Mouse (Mus musculus) mouse embryonic stem cell (cell line): Measurements from ENCODE around the gene Spg11.

ENCODE experiments used
- in situ Hi-C, 2 experiments: fragments of 300-500 bp; cut with MboI; formaldehyde crosslinking; loops; 1 replicate in 1 of 2; 3 replicates in 1 of 2; pipeline ENCODE4 v1.14.3; 2019 to 2020; ENCODE audit warnings: low sequenced_read_pairs in 2 of 2, low pct_unique_long_range_greater_than_20kb in 1 of 2, mixed read lengths in 1 of 2; ENCODE audit not compliant: unreplicated experiment in 1 of 2

Gene Spg11

DNA sequence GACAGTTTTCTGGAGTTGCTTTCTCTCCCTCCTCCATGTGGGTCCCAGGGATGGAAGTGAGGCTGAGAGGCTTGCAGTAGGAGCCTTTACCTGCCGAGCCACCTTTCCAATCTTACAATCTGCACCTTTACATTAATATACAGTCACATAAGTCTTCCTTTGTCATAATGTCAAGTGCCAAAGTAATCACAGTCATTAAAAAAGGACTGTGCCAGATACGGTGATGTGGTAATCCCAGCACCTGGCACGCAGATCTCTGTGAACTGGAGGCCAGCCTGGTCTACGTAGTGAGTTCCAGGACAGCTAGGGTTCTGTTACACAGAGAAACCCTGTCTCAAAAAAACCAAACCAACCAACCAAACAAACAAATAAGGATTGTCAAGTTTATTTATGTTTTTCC, 24.3 kb downstream of the Spg11 start:
- in situ Hi-C loops, result no loop called here

DNA sequence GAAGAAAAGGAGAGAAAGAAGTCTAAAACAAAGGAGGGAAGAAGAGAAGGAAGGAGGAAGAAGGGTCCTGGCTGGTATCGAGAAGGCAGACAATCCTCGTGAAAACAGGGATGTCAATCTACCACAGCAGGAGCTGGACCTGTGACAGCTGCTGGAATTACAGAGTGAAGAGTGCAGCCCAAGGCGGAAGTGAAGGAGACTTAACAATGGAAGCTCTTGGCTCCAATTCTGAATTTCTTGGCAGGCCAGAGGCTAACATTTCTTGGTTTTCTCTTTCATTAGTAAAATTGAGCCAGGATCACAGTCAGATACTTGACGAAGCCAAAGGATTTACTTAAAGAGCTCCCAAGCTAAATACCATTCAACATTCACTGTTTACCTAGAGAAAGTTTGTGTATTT, 31.7 kb downstream of the Spg11 start:
- in situ Hi-C loops, result no loop called here

DNA sequence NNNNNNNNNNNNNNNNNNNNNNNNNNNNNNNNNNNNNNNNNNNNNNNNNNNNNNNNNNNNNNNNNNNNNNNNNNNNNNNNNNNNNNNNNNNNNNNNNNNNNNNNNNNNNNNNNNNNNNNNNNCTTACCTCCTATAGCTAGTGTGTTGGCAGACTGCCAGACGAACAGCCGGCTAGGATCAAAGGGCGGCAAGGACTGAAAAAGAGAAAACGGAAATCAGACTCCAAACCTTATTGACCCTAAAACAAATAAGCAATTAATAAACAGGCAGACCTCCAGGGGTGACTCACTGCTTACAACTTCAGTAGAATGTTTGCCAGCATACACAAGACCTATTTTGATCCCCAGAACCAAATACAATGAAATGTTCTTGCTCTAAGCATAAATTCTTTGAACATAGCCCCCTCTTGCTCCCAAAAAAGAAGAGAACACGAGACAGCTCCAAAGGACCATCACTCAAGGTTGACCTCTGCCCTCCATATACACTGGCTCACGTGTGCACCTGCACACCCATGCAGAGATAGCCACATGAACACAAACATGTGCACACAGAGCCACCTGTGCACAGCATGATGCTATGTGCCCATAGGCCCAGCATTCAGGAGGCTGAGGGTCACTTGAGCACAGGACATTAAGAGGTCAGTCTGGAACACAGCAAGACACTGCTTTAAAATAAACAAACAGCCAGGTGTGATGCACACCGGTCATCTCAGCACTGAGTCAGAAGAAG, 36.3 kb downstream of the Spg11 start:
- in situ Hi-C loops, result no loop called here

DNA sequence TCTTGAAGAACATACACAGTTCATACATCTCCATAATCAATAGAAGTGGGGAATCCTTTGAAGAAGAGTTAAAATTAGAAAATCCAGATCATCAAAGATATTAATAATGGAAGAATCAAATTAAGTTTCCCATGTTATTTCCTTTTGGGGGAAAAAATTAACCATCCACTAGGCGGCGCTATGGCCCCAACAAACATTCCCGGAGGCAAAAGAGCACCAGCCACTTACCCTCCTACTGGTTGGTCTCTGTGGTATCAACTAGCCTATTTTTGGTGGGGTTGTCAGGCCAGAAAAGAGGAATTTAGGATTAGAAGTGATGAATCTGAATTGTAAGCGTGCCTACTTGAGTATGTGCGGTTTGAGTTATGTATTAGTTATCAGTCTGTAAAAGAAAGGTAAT, 48.3 kb downstream of the Spg11 start:
- in situ Hi-C loops, result loop anchor here in 1 of 2 experiments (10.0 kb wide), 2 partner anchors 95 to 235 kb away; partner anchors contain the start of gene Trim69

DNA sequence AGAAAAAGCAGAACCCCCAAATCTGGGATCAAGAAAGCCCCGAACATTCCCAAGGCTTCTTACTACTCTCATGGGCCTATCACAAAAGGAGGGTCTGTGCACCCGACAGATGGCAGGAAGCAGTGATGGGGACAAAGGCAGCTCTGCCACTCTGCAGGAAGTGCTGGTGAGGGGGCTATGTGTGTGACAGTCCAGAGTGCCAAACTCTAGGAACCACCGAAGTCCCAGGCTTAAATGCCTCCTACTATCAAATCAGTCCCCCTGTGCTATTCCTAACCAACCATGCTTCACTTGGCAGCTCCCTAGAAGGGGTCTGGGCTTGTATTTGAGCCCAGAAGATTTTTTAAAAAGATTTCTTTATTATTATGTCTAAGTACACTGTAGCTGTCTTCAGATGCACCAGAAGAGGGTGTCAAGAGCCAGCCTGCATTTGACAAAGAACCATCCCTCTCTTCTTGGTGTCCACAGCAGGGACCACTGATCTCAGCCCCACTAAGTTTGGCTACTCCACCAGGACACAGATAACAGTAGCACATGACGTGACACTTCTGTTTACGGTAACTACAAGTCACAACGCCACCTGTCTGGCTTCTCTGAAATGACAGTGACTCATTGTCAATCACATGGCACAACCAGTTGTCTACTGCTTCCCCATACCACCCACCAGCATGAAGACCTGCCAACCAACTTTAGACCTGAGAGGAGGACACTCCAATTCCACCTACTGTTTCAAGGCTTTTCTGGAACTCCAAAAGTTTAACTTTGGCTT, 48.9 kb downstream of the Spg11 start:
- in situ Hi-C loops, result loop anchor here in 1 of 2 experiments (10.0 kb wide), 1 partner anchor 235 kb away; no protein-coding TSS in a partner anchor

DNA sequence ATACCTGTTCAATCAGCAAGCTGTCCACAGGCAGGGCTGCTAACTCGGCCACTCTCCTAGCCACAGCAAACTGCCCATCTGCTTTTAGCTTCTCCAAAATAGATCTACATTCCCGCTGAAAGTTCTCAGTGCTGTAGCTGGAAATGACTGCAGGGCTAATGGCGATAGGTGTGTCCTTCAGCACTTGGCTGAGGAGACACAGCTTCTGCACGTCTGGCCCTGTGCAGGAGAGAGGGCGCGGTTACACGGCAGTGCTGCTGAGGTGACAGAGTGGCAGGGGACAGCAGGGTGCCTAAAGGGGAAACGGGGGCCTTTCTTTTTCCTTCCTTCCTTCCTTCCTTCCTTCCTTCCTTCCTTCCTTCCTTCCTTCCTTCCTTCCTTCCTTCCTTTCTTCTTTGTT, 51.9 kb downstream of the Spg11 start:
- in situ Hi-C loops, result loop anchor here in 1 of 2 experiments (10.0 kb wide), 1 partner anchor 239 kb away; no protein-coding TSS in a partner anchor

DNA sequence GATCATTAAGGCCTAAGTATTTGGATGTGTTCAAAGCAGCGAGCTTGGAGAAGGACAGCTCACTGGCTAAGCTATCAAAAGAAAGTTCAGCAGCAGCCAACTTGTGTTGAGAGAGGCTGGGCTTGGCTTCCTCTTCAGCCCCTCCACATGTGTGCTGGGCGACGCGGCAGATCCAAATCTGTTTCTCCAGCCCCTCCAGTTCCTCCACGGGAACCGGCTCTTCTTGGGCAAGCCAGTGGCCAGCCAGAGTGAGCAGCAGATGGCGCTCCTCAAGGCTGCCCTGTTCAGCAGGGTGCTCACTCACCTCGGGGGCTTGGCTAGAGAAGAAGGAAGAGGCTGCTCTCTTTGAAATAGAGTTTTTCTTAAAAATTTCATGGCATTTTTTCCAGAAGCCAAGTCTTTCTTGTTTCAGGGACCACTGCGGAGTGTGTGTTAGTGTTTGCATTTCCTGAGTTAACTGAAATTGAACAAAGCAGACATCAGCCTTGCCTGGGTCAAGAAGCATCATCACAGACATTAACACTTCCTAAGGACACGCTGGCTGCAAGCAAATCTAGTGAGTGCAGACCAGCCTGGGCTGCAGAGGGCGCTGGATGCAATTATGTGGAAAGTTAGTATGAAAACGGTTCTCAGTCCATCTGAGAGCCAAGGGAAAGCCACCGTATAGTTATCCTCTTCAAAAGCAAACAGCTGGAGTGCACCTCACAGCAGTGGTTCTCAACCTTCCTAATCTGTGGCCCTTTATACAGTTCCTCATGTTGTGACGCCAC, 52.8 kb downstream of the Spg11 start:
- in situ Hi-C loops, result loop anchor here in 1 of 2 experiments (10.0 kb wide), 1 partner anchor 239 kb away; no protein-coding TSS in a partner anchor

DNA sequence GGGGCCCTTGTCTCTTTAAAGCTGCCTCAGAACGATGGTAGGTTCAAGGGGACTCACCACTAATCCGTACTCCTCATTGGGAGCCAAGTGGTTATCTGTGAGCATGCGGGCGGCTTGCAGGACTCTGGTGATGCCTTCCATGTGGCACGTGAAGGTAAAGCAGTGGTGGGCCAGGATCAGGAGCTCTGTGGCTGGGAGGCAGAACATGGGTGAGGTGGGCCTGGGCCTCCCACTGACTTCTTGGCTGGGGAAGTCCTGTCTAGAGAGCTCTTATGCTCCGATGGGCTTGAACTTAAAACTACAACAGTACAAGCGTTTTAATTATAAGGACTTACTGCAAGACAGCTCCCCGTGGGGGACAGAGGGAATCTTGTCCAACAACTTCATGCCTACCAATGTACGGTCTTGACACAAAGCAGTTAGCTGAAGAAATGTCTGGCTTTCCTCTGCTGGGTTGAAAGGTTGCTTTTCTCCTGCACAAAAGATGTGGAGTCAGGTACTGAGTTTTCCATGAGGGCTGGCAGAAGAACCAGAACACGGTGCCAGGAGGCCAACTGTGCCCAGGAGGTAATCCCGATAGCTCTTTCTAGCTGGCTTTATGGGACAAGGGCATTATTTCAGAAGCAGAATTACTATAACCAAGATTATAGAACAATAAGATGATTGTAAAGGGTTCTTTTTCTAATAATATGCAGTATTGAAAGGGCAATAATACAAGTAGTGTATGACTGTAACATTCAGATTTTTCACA, 58.6 kb downstream of the Spg11 start:
- in situ Hi-C loops, result loop anchor here in 1 of 2 experiments (10.0 kb wide), 1 partner anchor 245 kb away; no protein-coding TSS in a partner anchor

DNA sequence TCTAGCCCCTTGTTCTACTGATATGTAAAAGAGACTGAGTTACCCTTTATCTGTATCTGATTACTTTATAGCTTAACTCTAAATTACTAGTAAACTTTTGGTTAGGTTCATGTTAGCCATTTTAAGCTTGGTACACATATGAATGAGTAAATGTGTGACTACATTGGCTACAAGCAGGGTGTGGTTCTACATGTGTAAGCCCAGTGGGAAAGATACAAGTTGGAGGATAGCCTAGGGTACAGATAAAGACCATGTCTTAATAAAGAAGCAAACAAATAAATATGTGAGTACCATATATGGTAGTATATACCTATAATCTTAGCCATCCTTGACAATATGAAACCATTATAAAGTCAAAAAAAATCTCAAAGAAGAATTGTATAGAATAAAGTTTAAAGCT, 74.3 kb downstream of the Spg11 start:
- in situ Hi-C loops, result no loop called here

DNA sequence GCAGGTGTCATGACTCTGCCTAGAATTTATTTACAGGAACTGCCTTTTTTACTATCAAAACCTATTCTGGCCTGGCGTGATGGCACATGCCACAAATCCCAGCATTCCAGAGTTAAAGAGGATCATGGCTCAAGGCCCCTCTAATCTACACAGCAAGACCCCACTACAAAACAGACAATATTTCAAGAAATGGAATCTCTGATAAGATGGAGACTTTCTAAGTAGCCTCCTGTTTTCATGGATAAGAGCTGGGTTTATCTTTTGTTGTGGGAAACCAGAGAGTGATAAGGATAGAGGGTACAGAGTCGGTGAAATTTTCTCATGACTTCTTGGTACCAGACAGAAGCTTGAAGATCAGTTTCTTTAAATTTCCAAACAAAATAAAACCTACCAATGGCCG, 82.1 kb downstream of the Spg11 start:
- in situ Hi-C loops, result no loop called here

DNA sequence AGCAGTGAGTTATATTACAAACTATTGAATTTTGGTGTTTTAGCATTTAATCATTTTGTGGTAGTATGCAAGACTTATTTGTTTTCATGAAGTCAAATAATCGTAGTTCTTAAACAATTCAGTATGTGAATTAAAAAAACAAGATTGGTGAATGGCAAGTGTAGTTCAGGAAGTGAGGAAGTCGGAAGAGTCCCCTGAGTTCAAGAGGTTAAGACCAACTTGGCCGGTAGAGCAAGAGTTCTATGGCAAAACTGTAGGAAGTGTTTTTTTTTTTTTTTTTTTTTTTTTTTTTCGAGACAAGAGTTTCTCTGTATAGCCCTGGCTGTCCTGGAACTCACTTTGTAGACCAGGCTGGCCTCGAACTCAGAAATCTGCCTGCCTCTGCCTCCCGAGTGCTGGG, 86.2 kb downstream of the Spg11 start:
- in situ Hi-C loops, result no loop called here

DNA sequence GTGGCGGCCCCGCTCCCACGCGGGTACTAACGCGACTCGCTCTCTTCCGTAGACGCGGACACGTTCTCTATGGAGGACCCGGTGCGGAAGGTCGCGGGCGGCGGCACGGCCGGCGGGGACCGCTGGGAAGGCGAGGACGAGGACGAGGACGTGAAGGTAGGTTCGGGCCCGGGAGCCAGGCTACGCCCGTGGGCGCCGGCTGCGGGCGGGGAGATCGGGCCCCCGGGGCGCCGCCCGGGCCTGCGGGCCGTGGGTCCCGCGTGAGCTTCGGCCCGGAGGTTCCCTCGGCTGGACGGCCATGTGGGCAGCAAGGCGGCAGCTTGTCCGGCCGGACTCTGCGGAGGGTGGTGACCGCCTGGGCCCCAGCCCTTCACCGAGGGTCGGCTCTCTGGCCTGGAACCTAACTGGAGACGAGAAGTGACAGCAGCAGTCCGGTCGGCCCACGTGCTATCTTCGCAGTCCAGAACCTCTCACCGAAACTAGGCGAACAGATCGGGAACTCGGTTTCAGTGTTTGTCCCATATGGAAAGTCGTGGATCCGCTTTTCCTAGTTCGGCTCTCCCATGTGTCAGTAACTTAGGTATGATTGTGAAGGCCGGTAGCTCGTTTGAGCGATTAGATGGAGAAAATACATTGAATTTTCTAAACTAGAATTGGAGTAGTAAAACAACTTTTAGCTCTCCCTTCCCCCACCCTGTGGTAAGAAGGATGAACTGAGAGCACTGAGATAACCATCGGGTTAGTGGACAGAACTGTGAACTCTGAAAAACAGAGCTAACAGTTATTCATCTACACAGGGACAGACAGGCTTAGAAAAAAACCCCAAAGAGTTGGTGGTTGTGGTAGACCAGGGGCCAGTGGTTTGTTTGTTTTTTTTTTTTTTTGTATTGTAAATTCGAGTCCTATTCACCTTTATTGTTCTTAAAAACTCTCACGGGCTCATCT, 89.2 kb downstream of the Spg11 start:
- in situ Hi-C loops, result loop anchor here in 1 of 2 experiments (10.0 kb wide), 2 partner anchors 174 to 464 kb away; no protein-coding TSS in a partner anchor

DNA sequence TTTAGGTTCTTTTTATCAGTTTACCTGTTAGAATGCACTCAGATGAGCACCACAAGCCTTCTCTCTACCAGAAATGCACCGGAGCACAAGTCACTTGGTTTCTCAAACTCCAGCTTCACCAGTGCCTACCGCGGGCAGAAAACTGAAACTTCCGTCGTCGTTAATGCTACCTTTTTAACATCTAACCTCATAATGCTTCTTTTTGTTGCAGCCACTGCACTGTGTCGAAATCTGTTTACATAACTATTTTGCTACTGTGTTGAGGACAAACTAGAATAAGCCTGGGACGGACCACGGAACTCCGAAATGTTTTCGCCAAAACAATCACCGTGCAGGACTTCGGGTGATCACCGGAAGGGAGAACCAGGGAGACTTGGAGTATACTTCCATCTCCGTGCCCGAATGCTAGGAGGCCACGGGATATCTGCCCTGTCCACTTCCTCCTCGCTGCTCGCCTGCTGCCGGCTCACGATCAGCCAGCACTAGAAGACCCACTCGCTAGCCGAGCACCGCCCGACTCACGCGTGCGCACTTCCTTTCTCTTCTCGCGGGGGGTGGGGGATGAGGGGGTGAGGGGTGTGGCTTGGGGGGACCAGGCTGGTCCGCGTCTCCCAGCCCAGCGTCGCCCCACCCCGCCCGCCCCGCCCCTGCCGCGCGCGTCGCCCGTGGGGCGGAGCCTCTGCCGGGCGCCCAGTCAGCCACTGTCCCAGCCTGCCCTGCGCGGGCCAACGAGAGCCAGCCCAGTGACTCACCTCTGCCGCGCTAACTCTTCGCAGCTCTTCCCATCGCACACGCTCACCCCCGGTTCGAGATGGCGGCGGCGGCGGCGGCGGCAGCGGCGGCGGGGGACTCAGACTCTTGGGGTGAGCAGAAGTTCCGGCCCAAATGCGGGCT, 90.1 kb downstream of the Spg11 start, which contains the start of gene Eif3j1:
Eif3j1 (plus strand) TSS at position 685 of the 894 bp plus-strand sequence.
- in situ Hi-C loops, result loop anchor here in 1 of 2 experiments (10.0 kb wide), 2 partner anchors 173 to 463 kb away; no protein-coding TSS in a partner anchor

DNA sequence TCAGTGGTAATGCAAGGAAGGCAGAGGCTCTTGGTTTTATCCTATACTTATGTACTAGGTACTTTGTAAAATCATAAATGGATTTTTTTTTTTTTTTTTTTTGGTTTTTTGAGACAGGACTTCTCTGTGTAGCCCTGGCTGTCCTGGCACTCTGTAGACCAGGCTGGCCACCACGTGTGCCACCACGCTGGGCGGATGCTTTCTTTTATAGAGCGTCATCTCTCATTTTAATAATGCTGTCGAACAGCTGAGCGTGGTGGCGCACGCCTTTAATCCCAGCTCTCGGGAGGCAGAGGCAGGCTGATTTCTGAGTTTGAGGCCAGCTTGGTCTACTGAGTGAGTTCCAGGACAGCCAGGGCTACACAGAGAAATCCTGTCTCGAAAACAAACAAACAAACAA, 91.1 kb downstream of the Spg11 start:
- in situ Hi-C loops, result loop anchor here in 1 of 2 experiments (10.0 kb wide), 2 partner anchors 172 to 462 kb away; no protein-coding TSS in a partner anchor

DNA sequence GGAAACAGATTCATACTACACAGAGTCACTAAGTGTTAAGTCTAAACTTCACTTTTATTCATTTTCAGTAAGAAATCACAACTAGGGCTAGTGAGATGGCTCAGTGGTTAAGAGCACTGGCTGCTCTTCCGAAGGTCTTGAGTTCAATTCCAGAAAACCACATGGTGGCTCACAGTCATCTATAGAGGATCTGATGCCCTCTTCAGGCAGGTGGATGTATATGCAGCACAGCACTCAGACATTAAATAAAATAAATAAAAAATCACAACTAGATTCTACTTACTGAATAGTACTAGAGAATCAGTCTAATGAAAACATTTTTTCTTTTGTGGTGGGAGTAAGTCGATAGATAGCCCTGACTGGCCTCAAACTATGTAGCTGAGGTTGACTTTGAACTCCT, 95.9 kb downstream of the Spg11 start:
- in situ Hi-C loops, result loop anchor here in 1 of 2 experiments (10.0 kb wide), 2 partner anchors 167 to 457 kb away; no protein-coding TSS in a partner anchor

DNA sequence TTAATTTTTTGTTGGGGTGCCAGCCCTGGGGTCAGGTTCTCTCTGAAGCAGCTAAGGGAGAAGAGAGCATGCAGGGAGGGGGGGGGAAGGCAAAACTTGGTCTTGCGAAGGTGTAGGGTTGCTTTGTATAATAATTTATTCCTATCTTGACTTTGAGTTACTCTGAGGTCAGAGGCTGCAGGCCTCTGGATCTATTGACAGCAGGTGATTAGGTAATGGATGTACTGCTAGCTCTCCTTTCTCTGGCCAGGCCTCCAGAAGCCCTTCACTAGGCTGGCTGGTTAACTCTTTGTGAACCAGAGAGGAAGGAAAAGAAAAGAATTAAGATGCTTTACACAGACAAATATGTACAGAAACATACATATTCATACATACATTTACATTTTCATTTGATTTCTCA, 99.5 kb downstream of the Spg11 start:
- in situ Hi-C loops, result no loop called here
